Mouse (Mus musculus): ENCODE data around the gene Ipp. TPM values are rescaled to one million over a fixed set of nuclear protein-coding genes. Genes with fewer than 3 reads are reported as not detected.

Ipp gene
- polyA plus RNA-seq, 1 experiment from 2014 or later: 13.0 TPM

DNA sequence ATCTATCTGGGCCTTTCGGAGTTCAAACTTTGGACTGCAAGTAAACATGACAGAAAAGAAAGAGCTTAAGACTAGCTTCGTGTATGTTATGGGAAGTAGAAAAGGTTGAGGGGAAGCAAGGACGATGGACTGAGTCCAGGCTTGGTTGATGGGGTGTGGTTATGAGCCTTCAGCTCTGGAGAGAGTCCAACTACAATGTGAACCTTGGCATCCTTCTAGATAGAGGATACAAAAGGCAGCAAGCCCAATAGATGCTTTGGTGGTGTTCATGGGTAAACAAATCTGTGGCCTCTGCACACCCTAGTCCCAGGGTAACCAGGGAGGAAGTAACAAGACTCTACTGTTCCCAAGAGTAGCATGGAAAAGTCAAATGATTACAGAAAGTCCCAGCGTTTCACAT is 14.9 kb upstream of the Ipp start:
- Histone ChIP-seq H3K9me3 (ENCODE audit: control insufficient read depth, low read length) (no peaks in the 10 kb centered on the region), H3K27ac (ENCODE audit: low read depth, low read length) (no peak overlapping the region), H3K4me3 (ENCODE audit: low read length) (no peak overlapping the region), H3K9ac (ENCODE audit: low read depth, low read length) (no peak overlapping the region), H3K4me1 (ENCODE audit: control insufficient read depth, insufficient read depth, low read depth, low read length) (no peaks in the 10 kb centered on the region), H3K36me3 (ENCODE audit: control insufficient read depth, insufficient read depth, low read length) (no peaks in the 10 kb centered on the region), H3K4me2 (ENCODE audit: low read length) (no peak overlapping the region), H3K27me3 (replicated peaks; ENCODE audit: control insufficient read depth, insufficient read depth, low read length) (no peaks in the 10 kb centered on the region)
- 81% methylated on average over 4 of the region's 4 CpGs for WGBS
- ATAC-seq: no peak

DNA sequence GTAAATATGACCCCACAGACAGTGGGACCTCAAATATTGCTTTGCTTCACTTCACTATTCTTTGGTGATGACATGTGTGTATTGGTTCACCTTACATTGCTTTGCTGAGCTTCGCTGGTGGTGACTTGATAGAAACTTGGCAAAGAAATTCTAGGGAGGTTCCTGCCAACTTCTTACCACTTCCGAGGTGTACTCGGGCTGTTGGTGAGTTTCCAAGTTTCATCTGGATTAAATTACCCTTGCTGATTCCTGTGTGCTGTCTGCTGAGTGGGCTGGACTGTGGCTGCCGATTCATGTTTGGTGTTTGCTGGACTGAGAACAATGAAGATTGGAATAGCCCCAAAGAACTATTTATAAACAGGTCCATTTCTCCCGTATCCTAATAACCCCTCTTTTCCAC is 13.7 kb upstream of the Ipp start:
- Histone ChIP-seq H3K36me3 (ENCODE audit: control insufficient read depth, insufficient read depth, low read length) (no peaks in the 10 kb centered on the region), H3K4me3 (ENCODE audit: low read length) (no peak overlapping the region), H3K4me2 (ENCODE audit: low read length) (no peak overlapping the region), H3K9ac (ENCODE audit: low read depth, low read length) (no peak overlapping the region), H3K27ac (ENCODE audit: low read depth, low read length) (no peak overlapping the region), H3K9me3 (ENCODE audit: control insufficient read depth, low read length) (no peaks in the 10 kb centered on the region), H3K4me1 (ENCODE audit: control insufficient read depth, insufficient read depth, low read depth, low read length) (no peaks in the 10 kb centered on the region), H3K27me3 (replicated peaks; ENCODE audit: control insufficient read depth, insufficient read depth, low read length) (no peaks in the 10 kb centered on the region)
- WGBS: 83% methylated on average over 5 of the region's 5 CpGs
- ATAC-seq: no peak

DNA sequence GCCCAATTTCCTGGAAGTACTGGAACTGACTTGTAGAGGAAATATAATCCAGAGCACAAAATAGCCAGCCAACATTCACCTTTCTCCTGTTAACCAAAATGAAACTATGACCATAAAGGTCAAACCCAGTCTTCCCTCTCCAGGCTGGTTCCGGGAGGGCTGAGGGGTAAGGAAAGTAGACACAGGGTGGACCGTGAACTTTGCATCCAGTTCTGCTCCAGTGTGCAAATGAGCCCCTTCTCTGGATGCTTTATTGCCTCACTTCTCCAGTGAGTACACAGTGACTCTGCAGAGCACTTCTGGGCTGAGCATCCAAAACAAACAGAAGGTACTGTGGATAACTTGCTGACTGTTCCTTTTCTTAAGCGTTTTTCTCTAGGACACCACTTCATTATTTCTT is 7.4 kb upstream of the Ipp start:
- Histone ChIP-seq H3K4me2 (ENCODE audit: low read length) (no peak overlapping the region), H3K9ac (ENCODE audit: low read depth, low read length) (no peak overlapping the region), H3K4me1 (ENCODE audit: control insufficient read depth, insufficient read depth, low read depth, low read length) (no peaks in the 10 kb centered on the region), H3K9me3 (ENCODE audit: control insufficient read depth, low read length) (no peaks in the 10 kb centered on the region), H3K36me3 (ENCODE audit: control insufficient read depth, insufficient read depth, low read length) (no peaks in the 10 kb centered on the region), H3K4me3 (ENCODE audit: low read length) (no peak overlapping the region), H3K27ac (ENCODE audit: low read depth, low read length) (no peak overlapping the region), H3K27me3 (replicated peaks; ENCODE audit: control insufficient read depth, insufficient read depth, low read length) (no peaks in the 10 kb centered on the region)
- ATAC-seq: no peak
- WGBS: 81% methylated on average over 3 of the region's 3 CpGs

- Histone ChIP-seq H3K9ac (ENCODE audit: low read depth, low read length) (peak overlapping the region; percentile 83), H3K4me3 (ENCODE audit: low read length) (peak overlapping the region; percentile 78), H3K27ac (ENCODE audit: low read depth, low read length) (peak overlapping the region; percentile 89), H3K4me1 (ENCODE audit: control insufficient read depth, insufficient read depth, low read depth, low read length) (peaks cover 10% of the 10 kb centered on the region), H3K4me2 (ENCODE audit: low read length) (peak overlapping the region; percentile 77), H3K36me3 (ENCODE audit: control insufficient read depth, insufficient read depth, low read length) (no peaks in the 10 kb centered on the region), H3K9me3 (ENCODE audit: control insufficient read depth, low read length) (no peaks in the 10 kb centered on the region), H3K27me3 (replicated peaks; ENCODE audit: control insufficient read depth, insufficient read depth, low read length) (no peaks in the 10 kb centered on the region)
- WGBS: 27% methylated on average over 11 of the region's 11 CpGs
- no peak; the same call in 1 of the 2 replicates for ATAC-seq
Observed at GRCm38 (mm10) chr4:116506886-116507424, 394 bp upstream of the Ipp start.

- no peaks in the 10 kb centered on the region for H3K9me3 ChIP-seq (ENCODE audit: control insufficient read depth, low read length)
- H3K4me2 ChIP-seq (ENCODE audit: low read length): no peak overlapping the region
- no peak overlapping the region for H3K27ac ChIP-seq (ENCODE audit: low read depth, low read length)
- ATAC-seq: no peak
- no peak overlapping the region for H3K9ac ChIP-seq (ENCODE audit: low read depth, low read length)
- H3K4me1 ChIP-seq (ENCODE audit: control insufficient read depth, insufficient read depth, low read depth, low read length): no peaks in the 10 kb centered on the region
- no peaks in the 10 kb centered on the region for H3K27me3 ChIP-seq (replicated peaks; ENCODE audit: control insufficient read depth, insufficient read depth, low read length)
- H3K4me3 ChIP-seq (ENCODE audit: low read length): no peak overlapping the region
- peaks cover 5% of the 10 kb centered on the region for H3K36me3 ChIP-seq (ENCODE audit: control insufficient read depth, insufficient read depth, low read length)
- 62% methylated on average over 2 of the region's 2 CpGs for WGBS
Observed at GRCm38 (mm10) chr4:116531109-116531508, 23.8 kb downstream of the Ipp start.

GRCm38 (mm10) chr4:116536351-116536750 is 29.0 kb downstream of the Ipp start:
- peaks cover 12% of the 10 kb centered on the region for H3K36me3 ChIP-seq (ENCODE audit: control insufficient read depth, insufficient read depth, low read length)
- no peaks in the 10 kb centered on the region for H3K4me1 ChIP-seq (ENCODE audit: control insufficient read depth, insufficient read depth, low read depth, low read length)
- no peak overlapping the region for H3K4me2 ChIP-seq (ENCODE audit: low read length)
- H3K9me3 ChIP-seq (ENCODE audit: control insufficient read depth, low read length): no peaks in the 10 kb centered on the region
- H3K9ac ChIP-seq (ENCODE audit: low read depth, low read length): no peak overlapping the region
- no peak overlapping the region for H3K27ac ChIP-seq (ENCODE audit: low read depth, low read length)
- H3K27me3 ChIP-seq (replicated peaks; ENCODE audit: control insufficient read depth, insufficient read depth, low read length): no peaks in the 10 kb centered on the region
- H3K4me3 ChIP-seq (ENCODE audit: low read length): no peak overlapping the region
- no peak for ATAC-seq

DNA sequence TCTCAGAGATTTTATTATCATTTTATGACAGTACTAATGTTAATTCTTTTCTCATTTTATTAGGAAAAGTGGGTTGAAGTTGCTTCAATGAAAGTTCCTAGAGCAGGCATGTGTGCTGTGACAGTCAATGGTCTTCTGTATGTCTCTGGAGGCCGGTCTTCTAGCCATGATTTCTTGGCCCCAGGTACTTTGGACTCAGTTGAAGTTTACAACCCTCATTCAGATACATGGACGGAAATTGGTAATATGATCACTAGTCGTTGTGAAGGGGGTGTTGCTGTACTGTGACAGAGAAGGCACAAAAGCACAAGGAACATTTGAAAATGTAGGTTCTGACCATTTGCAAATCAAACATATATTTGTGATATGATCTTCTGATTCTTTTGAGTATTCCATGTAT is 30.4 kb downstream of the Ipp start:
- no peaks in the 10 kb centered on the region for H3K4me1 ChIP-seq (ENCODE audit: control insufficient read depth, insufficient read depth, low read depth, low read length)
- ATAC-seq: no peak
- no peak overlapping the region for H3K27ac ChIP-seq (ENCODE audit: low read depth, low read length)
- no peaks in the 10 kb centered on the region for H3K27me3 ChIP-seq (replicated peaks; ENCODE audit: control insufficient read depth, insufficient read depth, low read length)
- no peaks in the 10 kb centered on the region for H3K9me3 ChIP-seq (ENCODE audit: control insufficient read depth, low read length)
- no peak overlapping the region for H3K4me3 ChIP-seq (ENCODE audit: low read length)
- H3K36me3 ChIP-seq (ENCODE audit: control insufficient read depth, insufficient read depth, low read length): peaks cover 15% of the 10 kb centered on the region
- WGBS: 93% methylated on average over 3 of the region's 3 CpGs
- H3K4me2 ChIP-seq (ENCODE audit: low read length): no peak overlapping the region
- H3K9ac ChIP-seq (ENCODE audit: low read depth, low read length): no peak overlapping the region

DNA sequence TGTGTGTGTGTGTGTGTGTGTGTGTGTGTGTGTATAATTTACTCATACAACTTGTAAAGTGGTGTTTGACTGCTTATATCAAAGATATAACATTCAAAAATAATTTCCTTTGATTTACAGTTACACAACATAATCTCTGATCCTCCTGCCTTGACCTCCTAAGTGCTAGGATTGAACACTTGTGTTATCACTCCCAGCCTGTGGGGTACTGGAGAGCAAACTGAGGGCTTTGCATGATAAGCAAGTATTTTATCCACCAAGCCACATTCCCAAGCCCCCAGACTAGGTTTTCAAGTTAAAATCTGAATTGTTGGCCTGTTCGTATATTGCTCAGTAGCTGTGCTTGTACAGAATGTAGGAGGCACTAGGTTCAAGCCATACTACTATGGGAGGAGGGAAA is 43.1 kb downstream of the Ipp start:
- WGBS: 94% methylated on average over 1 of the region's 1 CpGs

DNA sequence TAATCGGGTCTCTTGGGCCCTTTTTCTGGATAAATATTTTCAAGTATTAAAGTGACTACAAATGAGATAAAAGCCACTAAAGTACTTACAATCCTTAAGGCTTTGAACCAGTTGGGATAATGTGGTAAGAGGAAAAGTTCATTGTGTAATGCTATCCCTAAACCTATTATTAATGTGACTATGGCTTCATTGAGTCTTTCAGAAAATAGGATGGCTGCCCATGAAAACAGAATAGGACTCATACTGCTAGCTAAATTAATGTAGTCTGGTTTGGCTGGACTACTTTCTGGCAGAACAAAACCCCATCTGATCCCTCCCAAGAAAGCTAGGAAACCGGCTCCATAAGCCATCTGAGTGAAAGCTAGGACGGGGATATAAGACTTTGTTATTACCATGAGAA is 45.7 kb downstream of the Ipp start:
- Histone ChIP-seq H3K27me3 (replicated peaks; ENCODE audit: control insufficient read depth, insufficient read depth, low read length) (no peaks in the 10 kb centered on the region), H3K4me2 (ENCODE audit: low read length) (no peak overlapping the region), H3K9me3 (ENCODE audit: control insufficient read depth, low read length) (no peaks in the 10 kb centered on the region), H3K27ac (ENCODE audit: low read depth, low read length) (no peak overlapping the region), H3K36me3 (ENCODE audit: control insufficient read depth, insufficient read depth, low read length) (peaks cover 6% of the 10 kb centered on the region; the same call in 1 of the 2 replicates), H3K4me1 (ENCODE audit: control insufficient read depth, insufficient read depth, low read depth, low read length) (peaks cover 5% of the 10 kb centered on the region; the same call in 1 of the 2 replicates), H3K9ac (ENCODE audit: low read depth, low read length) (no peak overlapping the region), H3K4me3 (ENCODE audit: low read length) (no peak overlapping the region)
- WGBS: 89% methylated on average over 3 of the region's 3 CpGs
- no peak for ATAC-seq

More for the DNA sequence above, 43.1 kb downstream of the Ipp start:
- no peak for ATAC-seq
- H3K4me2 ChIP-seq (ENCODE audit: low read length): no peak overlapping the region
- H3K9ac ChIP-seq (ENCODE audit: low read depth, low read length): no peak overlapping the region
- H3K9me3 ChIP-seq (ENCODE audit: control insufficient read depth, low read length): no peaks in the 10 kb centered on the region
- H3K27ac ChIP-seq (ENCODE audit: low read depth, low read length): no peak overlapping the region
- H3K36me3 ChIP-seq (ENCODE audit: control insufficient read depth, insufficient read depth, low read length): peaks cover 6% of the 10 kb centered on the region; the same call in 1 of the 2 replicates
- H3K4me1 ChIP-seq (ENCODE audit: control insufficient read depth, insufficient read depth, low read depth, low read length): no peaks in the 10 kb centered on the region
- H3K27me3 ChIP-seq (replicated peaks; ENCODE audit: control insufficient read depth, insufficient read depth, low read length): no peaks in the 10 kb centered on the region
- H3K4me3 ChIP-seq (ENCODE audit: low read length): no peak overlapping the region
